Mouse (Mus musculus) erythroblast, embryonic 14.5 days (primary cell): Measurements from ENCODE around the gene Pik3r1. TPM values are rescaled to one million over a fixed set of nuclear protein-coding genes. Genes with fewer than 3 reads are reported as not detected.

Source experiments
- H3K27me3 ChIP-seq: 2 replicates; pipeline ENCODE4 v1.6.1; 2012; ENCODE audit warnings: inconsistent platforms; ENCODE audit not compliant: control insufficient read depth
- H3K36me3 ChIP-seq: 2 replicates; pipeline ENCODE4 v1.6.1; 2012; ENCODE audit warnings: mild to moderate bottlenecking, inconsistent platforms; ENCODE audit not compliant: control insufficient read depth
- H3K4me1 ChIP-seq: 2 replicates; pipeline ENCODE4 v1.6.1; 2012; ENCODE audit warnings: inconsistent platforms; ENCODE audit not compliant: control insufficient read depth
- H3K4me3 ChIP-seq: replicated peaks from 2 replicates; pipeline ENCODE3; 2012; ENCODE audit warnings: moderate library complexity, mild to moderate bottlenecking, inconsistent platforms
- H3K9me3 ChIP-seq: 2 replicates; pipeline ENCODE4 v1.6.1; 2012; ENCODE audit warnings: low read length, inconsistent platforms, mixed read lengths; ENCODE audit not compliant: control insufficient read depth
- GATA1 ChIP-seq: IDR thresholded peaks from 2 replicates; pipeline ENCODE4 v1.6.1; 2012; ENCODE audit warnings: low read length, inconsistent platforms, mixed read lengths
- TAL1 ChIP-seq: IDR thresholded peaks from 3 replicates; pipeline ENCODE4 v1.6.1; 2012; ENCODE audit warnings: low read length, inconsistent platforms, mixed read lengths
- polyA plus RNA-seq: library from polyadenylated mRNA; stranded (reverse); fragments of >175 nt; gene quantifications from 2 replicates; pipeline ENCODE4 v1.2.3, GENCODE M21; 2012

Pik3r1 gene
- polyA plus RNA-seq, 1 experiment: 2.9 TPM

- Histone ChIP-seq H3K4me1 (peaks cover 50% of the 10 kb centered on the region), H3K27me3 (no peaks in the 10 kb centered on the region), H3K9me3 (no peaks in the 10 kb centered on the region), H3K4me3 (no peak overlapping the region), H3K36me3 (peaks cover 28% of the 10 kb centered on the region)
- TF ChIP-seq TAL1 (no peak), GATA1 (no peak)
Observed at GRCm38 (mm10) chr13:101695876-101696275, 72.1 kb downstream of the Pik3r1 start.

- Histone ChIP-seq H3K4me1 (peaks cover 58% of the 10 kb centered on the region), H3K36me3 (peaks cover 27% of the 10 kb centered on the region), H3K4me3 (peak overlapping the region; percentile 83), H3K27me3 (no peaks in the 10 kb centered on the region), H3K9me3 (no peaks in the 10 kb centered on the region)
- no peak for TF ChIP-seq GATA1
Observed at GRCm38 (mm10) chr13:101694496-101695251, 73.3 kb downstream of the Pik3r1 start.

- Histone ChIP-seq H3K27me3 (no peaks in the 10 kb centered on the region), H3K4me3 (peak overlapping the region; percentile 83), H3K9me3 (no peaks in the 10 kb centered on the region), H3K36me3 (peaks cover 30% of the 10 kb centered on the region), H3K4me1 (peaks cover 58% of the 10 kb centered on the region)
- TF ChIP-seq TAL1 (no peak), GATA1 (peak; percentile 47)
Observed at GRCm38 (mm10) chr13:101693967-101694495, 74.0 kb downstream of the Pik3r1 start.

- no peak for TF ChIP-seq TAL1
- TF ChIP-seq GATA1: no peak
- H3K27me3 ChIP-seq: no peaks in the 10 kb centered on the region
- peaks cover 58% of the 10 kb centered on the region for H3K4me1 ChIP-seq
- no peaks in the 10 kb centered on the region for H3K9me3 ChIP-seq
- peaks cover 33% of the 10 kb centered on the region for H3K36me3 ChIP-seq
- peak overlapping the region; percentile 83 for H3K4me3 ChIP-seq
Observed at GRCm38 (mm10) chr13:101692866-101693691, 74.9 kb downstream of the Pik3r1 start.

DNA sequence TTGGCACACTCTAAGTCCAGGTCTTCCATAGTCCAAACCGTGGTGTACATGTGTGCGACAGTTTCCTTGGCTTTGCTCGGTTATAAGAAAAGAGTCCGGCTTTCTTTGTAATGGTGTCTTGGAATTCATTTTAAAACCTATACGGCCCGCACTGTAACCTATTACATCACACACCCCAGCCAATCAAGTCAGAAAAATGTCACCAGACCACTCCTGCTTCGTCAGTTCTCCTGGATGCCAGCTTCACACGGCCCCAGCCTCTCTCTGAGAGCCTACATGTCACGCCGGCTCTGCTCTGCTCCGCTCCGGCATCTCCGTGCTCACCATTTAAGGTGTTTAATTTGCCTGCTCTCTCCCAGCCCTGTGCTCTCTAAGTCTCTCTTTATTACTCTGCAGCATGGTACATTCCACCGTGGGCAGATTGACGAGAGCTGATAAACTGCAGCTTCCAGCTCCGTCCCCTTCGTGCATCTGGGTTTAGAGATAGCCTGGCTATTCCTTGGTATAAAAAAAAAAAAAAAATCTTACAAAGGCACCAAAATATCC lies 75.7 kb downstream of the Pik3r1 start:
- H3K36me3 ChIP-seq: peaks cover 39% of the 10 kb centered on the region
- H3K4me3 ChIP-seq: peak overlapping the region; percentile 83
- no peaks in the 10 kb centered on the region for H3K9me3 ChIP-seq
- peaks cover 62% of the 10 kb centered on the region for H3K4me1 ChIP-seq
- no peaks in the 10 kb centered on the region for H3K27me3 ChIP-seq
- TF ChIP-seq TAL1: peak; percentile 76
- TF ChIP-seq GATA1: peak; percentile 92

GRCm38 (mm10) chr13:101691669-101692068 lies 76.3 kb downstream of the Pik3r1 start:
- no peaks in the 10 kb centered on the region for H3K9me3 ChIP-seq
- peaks cover 46% of the 10 kb centered on the region for H3K36me3 ChIP-seq
- TF ChIP-seq GATA1 (no peak), TAL1 (no peak)
- H3K4me1 ChIP-seq: peaks cover 62% of the 10 kb centered on the region
- no peaks in the 10 kb centered on the region for H3K27me3 ChIP-seq
- H3K4me3 ChIP-seq: peak overlapping the region; percentile 83

DNA sequence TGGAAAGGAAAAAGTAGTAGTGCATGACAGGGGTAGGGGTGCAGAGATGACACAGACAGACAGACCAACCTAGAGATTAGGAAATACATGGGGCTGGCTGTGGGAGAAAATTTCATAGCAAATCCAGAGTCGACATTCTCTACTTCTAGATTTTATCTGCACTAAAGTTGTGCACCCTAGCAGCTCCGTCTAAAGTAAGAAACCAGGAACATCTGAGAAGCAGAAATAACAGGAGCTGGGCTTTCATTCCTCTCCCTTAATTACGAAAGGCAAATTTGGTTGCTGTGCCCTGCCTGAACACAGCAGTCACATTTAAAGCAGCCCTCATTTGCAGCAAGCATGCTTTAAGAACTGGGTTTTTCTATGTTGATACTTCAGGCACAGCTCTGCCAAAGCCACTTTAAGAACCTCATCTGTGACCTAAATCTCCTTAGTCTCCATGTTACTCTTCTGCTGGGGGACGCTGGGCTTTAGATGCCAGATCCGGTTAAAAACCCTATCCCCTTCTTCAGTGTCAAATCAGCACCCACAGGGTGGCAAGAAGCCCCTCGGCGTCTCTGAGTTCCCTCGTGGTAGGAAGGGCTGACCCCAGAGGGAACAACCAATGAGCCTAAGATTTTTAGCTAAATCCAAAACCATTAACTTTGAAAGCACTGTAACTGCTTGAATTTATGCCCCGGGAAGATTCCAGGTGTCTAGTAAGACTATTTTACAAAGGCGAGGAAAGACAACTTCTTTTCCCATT lies 76.9 kb downstream of the Pik3r1 start:
- Histone ChIP-seq H3K9me3 (no peaks in the 10 kb centered on the region), H3K27me3 (no peaks in the 10 kb centered on the region), H3K36me3 (peaks cover 52% of the 10 kb centered on the region), H3K4me1 (peaks cover 58% of the 10 kb centered on the region), H3K4me3 (peak overlapping the region; percentile 83)
- TF ChIP-seq TAL1 (no peak), GATA1 (no peak)

DNA sequence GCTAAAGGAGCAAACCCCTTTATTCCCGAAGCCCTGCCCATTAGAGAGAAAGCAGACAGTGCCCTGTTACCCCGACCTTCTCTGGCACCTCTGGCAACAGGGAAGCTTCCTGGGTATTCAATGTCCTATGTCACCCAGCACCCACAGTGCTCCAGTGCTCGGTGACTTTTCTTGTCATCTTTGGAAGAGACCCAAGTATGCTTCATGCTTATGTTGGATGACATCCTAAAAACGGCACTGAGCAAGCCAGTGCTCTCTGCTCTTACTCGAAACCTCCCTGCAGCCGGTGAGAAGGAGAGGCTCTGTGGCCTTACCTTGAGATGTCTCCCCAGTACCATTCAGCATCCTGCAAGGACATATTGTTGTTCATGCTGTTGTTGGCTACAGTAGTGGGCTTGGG lies 77.8 kb downstream of the Pik3r1 start:
- Histone ChIP-seq H3K27me3 (no peaks in the 10 kb centered on the region), H3K36me3 (peaks cover 61% of the 10 kb centered on the region), H3K4me3 (peak overlapping the region; percentile 83), H3K4me1 (peaks cover 50% of the 10 kb centered on the region), H3K9me3 (no peaks in the 10 kb centered on the region)
- no peak for TF ChIP-seq GATA1
- TF ChIP-seq TAL1: no peak

- H3K36me3 ChIP-seq: peaks cover 97% of the 10 kb centered on the region
- TF ChIP-seq GATA1 (no peak), TAL1 (no peak)
- H3K4me3 ChIP-seq: no peak overlapping the region
- H3K27me3 ChIP-seq: no peaks in the 10 kb centered on the region
- H3K9me3 ChIP-seq: no peaks in the 10 kb centered on the region
- peaks cover 22% of the 10 kb centered on the region for H3K4me1 ChIP-seq
Observed at GRCm38 (mm10) chr13:101686256-101686655, 81.8 kb downstream of the Pik3r1 start.
